Mouse (Mus musculus) CD4-positive, CD25-positive, alpha-beta regulatory T cell, adult 2 months (primary cell): Measurements from ENCODE around the gene Dicer1.
"Not testable (repeated sequence)": the region's sequence is repeated elsewhere in the genome, so short reads cannot be mapped to it uniquely, and the experiment has no call there.

Source experiments
- DNase-seq: peaks from one replicate; pipeline ENCODE4 v3.0.0-alpha.2; 2012; ENCODE audit warnings: low read depth, low spot score

The Dicer1 gene

GRCm38 (mm10) chr12:104740841-104741787, 10.6 kb downstream of the Dicer1 start:
- no peak for DNase-seq

DNA sequence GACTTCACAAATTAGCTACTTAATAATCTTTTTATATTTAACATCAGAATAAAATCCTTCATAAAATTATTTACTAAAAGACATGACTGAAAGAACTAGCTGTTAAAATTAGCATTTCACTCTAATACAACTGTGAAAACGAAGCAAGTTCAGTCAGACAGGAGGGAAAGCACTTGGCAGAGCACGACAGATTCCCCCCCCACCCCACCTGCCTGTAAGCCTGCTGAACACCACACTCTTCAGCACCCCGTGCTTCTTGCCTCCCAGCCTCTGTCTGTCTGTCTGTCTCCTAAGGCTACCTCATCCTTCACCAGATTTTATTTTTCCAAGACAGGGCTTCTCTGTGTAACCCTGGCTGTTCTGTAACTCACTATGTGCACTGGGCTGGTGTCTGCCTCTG, 12.8 kb downstream of the Dicer1 start:
- DNase-seq, result no peak

DNA sequence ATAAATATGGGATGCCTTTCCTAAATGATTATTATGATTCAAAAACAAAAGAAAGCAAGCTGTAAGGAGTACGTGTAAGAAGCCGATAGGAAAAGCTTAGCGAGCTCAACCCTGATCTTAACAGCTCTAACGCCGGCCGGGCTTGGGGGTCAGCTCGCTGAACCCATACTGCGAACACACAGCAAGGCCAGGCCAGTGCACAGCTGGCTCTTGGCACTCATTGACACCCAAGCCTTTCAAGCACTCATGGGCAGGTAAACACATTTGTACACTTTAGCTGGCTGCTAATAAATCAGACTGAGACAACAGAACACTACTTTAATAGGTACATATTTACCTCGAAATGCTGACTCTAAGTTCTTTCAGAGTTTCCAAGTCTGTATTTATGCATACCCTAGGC, 13.3 kb downstream of the Dicer1 start:
- no peak for DNase-seq

GRCm38 (mm10) chr12:104737666-104738065, 14.1 kb downstream of the Dicer1 start:
- no peak for DNase-seq

DNA sequence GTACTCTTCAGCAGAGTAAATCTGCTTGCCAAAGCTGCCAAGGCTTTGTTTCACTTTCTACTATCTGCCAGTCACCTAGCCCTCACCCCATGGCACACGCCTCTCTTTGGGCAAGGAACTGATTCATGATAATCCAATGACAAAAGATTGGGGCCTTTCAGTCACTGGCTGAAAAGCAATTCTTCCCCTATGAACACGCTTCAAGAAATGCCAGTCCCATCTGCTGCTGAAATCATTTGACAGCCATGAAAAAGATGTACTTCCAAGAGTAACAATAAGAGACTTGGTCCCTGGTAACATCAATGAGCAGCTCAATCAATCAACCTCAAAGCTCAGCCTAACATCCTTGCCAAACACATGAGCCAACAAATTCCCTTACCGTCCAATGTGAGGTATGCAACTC, 15.8 kb downstream of the Dicer1 start:
- DNase-seq, result no peak

DNA sequence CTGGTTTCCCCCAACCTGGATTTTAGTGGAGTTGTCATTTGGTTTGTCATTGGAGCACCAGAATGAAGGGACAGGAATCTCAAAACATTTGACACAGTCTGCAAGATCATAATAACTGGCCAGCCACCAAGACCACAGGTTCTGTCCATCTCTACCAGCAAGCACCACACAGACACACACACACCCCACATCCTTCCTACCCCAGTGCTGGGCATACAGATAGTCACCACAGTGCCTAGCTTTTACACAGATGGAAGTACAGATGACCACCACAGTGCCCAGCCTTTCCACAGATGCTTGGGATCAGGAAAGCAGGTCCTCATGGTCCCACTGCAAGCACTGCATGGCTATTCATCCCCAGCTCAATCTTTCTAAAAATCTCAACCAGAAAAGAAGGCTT, 18.6 kb downstream of the Dicer1 start:
- no peak for DNase-seq

GRCm38 (mm10) chr12:104731782-104732181, 20.0 kb downstream of the Dicer1 start:
- no peak for DNase-seq

DNA sequence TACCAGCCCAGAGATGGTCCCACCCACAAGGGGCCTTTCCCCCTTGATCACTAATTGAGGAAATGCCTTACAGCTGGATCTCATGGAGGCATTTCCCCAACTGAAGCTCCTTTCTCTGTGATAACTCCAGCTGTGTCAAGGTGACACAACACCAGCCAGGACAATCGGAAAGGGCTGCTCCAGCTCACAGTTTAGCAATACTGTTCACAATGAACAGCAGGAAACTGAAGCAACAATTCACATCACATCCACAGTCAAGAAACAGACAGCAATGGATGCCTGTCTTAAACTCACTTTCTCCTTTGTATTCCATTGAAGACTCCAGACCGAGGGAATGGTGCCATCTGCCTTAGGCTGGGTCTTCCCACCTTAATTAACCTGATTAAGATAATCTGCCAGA, 25.3 kb downstream of the Dicer1 start:
- DNase-seq, result not testable (repeated sequence)

DNA sequence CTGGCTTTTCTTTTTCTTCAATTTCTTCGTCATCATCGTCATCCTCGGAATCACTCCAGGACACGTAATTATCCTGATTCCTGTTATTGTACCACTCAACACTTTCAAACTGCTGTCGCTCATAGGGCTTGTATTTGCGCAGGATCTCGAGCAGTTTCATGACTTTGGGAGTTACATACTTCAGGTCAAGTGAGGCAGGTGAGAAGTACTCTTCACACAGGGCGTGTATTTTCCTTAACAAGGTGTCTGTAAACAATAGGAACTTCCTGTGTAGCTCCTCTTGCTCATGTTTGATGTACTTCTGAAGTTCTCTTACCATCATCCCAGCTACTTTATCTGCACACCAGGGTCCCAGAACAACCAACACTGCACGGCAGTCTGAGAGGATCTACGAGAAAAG, 29.7 kb downstream of the Dicer1 start:
- DNase-seq, result no peak

GRCm38 (mm10) chr12:104721011-104721410, 30.7 kb downstream of the Dicer1 start:
- DNase-seq, result no peak

DNA sequence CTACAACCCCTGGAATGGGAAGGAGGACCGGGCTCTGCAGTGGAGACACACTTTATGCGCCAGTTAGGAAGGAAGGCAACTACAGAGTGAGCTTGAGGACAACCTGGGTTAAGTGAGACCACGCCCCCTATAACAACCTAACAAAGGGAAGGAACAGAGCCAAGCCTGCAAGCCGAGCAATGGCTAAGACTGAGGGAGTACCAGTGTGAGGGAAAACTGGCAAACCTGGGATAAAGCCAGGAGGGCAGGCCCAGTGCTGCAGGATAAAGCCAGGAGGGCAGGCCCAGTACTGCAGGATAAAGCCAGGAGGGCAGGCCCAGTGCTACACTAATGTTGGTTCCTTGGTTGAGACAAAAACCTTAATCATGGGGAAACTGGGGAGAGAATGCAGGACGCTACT, 32.8 kb downstream of the Dicer1 start:
- DNase-seq, result no peak

- DNase-seq, result no peak
These were observed 35.3 kb downstream of the Dicer1 start for GRCm38 (mm10) chr12:104716409-104716808.

DNA sequence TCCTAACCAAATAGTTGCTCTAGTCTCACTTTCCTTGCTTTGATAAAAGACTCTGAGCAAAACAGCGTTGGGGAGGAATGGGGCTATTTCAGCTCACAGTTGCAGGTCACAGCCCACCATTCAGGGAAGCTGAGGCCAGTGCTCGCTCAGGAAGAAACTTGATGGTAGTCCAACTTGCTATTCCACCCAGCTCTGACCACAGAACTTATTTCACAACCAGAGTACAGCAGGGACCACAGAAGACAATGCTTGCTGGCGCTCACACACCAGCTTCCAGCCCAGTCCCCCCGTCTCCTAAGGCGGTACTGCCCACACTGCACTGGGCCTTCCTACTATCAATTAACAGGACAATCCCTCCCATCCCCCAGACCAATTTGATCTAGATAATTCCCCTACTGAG, 36.3 kb downstream of the Dicer1 start:
- DNase-seq, result no peak

- no peak for DNase-seq
These were observed 51.5 kb downstream of the Dicer1 start for GRCm38 (mm10) chr12:104700266-104700665.

DNA sequence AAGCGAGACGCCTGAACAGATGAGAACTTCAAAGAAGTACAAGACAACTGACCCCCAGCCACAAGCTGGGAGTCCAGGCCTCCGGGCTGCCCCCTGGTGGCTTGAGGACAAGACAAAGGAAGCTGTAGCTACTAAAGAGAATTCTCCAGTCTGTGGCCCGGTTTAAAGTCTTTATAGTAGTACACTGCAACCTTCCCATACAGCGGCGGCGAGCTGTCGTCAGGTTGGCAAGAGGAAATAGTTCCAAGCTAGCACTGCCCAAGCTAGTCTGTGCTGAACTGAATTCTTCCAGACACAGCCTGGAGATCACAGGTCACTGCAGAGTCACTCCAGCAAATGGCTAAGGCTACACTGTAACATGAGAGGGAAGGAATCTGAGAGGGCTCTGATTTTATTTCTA, 52.0 kb downstream of the Dicer1 start:
- DNase-seq, result peak; percentile 6

- no peak for DNase-seq
These were observed 56.2 kb downstream of the Dicer1 start for GRCm38 (mm10) chr12:104695514-104695913.

DNA sequence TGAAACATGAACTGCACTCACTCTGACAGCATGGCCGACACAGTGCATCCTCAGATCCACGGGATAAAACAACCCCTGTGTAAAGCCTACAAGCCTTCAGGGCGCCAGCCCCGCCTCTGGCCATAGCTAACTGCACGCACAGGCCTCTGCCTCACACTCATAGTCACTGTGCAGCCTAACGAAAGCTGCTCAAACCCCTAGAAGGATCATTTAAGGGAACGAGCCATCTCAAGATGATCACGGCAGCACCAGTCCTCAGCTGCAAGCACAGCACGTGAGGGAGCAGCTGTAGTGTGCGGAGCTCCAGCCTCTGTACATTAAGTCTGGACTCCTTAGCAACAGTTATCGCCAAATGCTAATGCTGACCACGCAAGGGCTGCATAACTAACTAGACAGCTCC, 58.9 kb downstream of the Dicer1 start:
- no peak for DNase-seq

DNA sequence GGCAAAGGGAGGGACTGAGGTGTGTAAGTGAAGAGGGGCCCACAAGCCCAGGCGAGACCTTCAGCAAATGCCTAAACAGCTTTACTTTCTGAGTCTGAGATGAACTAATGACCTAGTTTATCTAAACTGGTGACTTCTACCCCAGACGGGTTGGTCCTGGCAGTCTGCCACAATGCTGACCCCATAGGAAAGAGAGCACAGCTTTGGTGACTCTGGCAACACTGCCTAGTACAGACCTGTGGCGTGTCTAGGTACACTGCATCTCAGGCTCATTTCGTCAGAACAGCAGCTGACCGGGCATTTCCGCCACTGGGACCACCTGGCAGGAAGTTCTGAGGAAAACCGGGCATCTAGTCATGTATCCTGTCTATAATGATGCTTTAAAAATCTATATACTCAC, 61.3 kb downstream of the Dicer1 start:
- no peak for DNase-seq

DNA sequence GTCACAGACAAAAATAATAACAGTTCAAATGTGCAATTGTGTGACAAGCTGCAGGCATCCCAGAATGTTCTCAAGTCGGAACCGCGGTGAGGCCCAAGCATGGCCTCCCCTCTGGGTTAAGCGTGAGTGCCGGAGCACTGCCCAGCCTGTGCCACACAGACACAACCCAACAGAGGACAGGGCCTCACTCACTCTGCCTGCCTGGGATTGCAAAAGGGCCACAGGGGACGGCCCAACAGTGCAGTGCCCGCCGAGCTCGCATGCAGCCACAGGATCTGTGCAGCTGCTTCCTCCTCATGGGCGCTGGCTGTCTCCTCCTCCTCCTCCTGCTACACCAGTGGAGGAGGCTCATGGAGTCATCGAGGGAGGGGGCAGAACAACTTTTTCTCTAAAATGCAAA, 62.9 kb downstream of the Dicer1 start:
- no peak for DNase-seq

DNA sequence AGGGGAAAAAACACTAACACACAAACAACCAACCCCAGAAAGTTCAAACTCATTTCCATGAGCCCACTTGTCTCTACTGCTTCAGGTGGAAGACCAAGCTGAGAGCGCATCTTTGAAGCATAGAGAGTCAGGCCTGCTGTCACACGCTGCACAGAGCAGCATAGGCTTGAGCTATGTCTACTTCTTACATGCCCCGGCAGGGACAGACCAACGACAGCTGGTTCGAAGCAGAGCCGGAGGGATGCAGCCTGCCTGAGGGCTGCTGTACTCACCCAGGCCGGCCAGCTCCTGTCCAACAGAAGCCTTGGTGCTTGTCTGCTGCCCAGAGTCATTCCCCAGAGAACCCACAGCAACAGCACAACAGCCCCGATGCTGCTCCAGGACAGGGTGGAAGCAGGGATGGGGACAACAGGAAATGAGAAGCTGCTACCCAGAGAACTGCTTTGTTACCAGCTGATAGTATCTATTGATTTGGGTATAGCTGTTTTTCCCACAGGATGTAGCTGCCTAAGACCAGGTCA, 67.3 kb downstream of the Dicer1 start:
- DNase-seq, result no peak

DNA sequence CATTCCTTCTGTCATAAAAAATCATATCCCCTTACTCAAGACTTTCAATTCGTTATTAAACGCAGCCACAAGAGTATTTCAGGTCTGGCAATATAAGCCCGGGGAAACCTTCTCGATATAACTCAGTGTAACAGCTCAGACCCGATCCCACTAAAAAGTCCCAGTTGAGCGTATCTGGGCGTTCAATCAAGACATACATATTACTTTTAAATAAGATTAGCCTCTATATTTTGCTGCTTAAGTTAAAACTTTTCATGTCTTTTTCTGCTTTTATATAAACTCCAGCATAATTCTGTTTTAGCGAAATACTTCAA, 72.0 kb downstream of the Dicer1 start:
- DNase-seq, result no peak

- DNase-seq, result no peak
These were observed 72.5 kb downstream of the Dicer1 start for GRCm38 (mm10) chr12:104679121-104679818.

GRCm38 (mm10) chr12:104678462-104678861, 73.3 kb downstream of the Dicer1 start:
- no peak for DNase-seq
